Mouse (Mus musculus) bone marrow macrophage, adult 2 months (primary cell): ENCODE results near the gene Ncapd3. TPM values are rescaled to one million over a fixed set of nuclear protein-coding genes. Genes with fewer than 3 reads are reported as not detected.

ENCODE experiments used
- H3K27ac ChIP-seq: 2 replicates; pipeline ENCODE4 v1.5.1; 2012; ENCODE audit warnings: low read depth, low read length; ENCODE audit not compliant: insufficient read depth
- H3K4me1 ChIP-seq: 2 replicates; pipeline ENCODE4 v1.6.1; 2012; ENCODE audit warnings: low read length; ENCODE audit not compliant: control insufficient read depth, insufficient read depth
- H3K4me3 ChIP-seq: 2 replicates; pipeline ENCODE4 v1.5.1; 2012; ENCODE audit warnings: mild to moderate bottlenecking, low read length, moderate library complexity; ENCODE audit not compliant: insufficient read depth
- CTCF ChIP-seq: IDR thresholded peaks from 2 replicates; pipeline ENCODE4 v1.5.1; 2012; ENCODE audit warnings: low read depth, mild to moderate bottlenecking, low read length, moderate library complexity
- POLR2A ChIP-seq: IDR thresholded peaks from 2 replicates; pipeline ENCODE4 v1.6.1; 2012; ENCODE audit warnings: mild to moderate bottlenecking, low read depth, low read length, borderline replicate concordance
- polyA plus RNA-seq: library from polyadenylated mRNA; stranded (reverse); fragments of >200 nt; gene quantifications from 2 replicates; pipeline ENCODE4 v1.2.4, GENCODE M21; 2012; ENCODE audit not compliant: missing spikeins, insufficient read depth, insufficient read length

Gene Ncapd3
- polyA plus RNA-seq: 26.1 and 28.0 TPM in 2 replicates

- Histone ChIP-seq H3K27ac (peak within 1 kb of the TSS; percentile 71), H3K4me1 (peaks cover 22% of the 10 kb centered on the region), H3K4me3 (peak within 1 kb of the TSS; percentile 78)
- TF ChIP-seq CTCF (no peak), POLR2A (peak; percentile 87; the same call in 1 of the 2 replicates)
Measured at GRCm38 (mm10) chr9:27029828-27030762, at the start of gene Ncapd3, which contains the start of gene Vps26b. Ncapd3 (plus strand) TSS chr9:27030175. Vps26b (minus strand) TSS chr9:27030065.

GRCm38 (mm10) chr9:26985090-26985613 is 44.8 kb upstream of the Ncapd3 start:
- Histone ChIP-seq H3K4me1 (peaks cover 10% of the 10 kb centered on the region), H3K27ac (peak overlapping the region; percentile 37), H3K4me3 (no peak overlapping the region)
- no peak for TF ChIP-seq POLR2A
- no peak for TF ChIP-seq CTCF

GRCm38 (mm10) chr9:26985668-26986277 is 44.2 kb upstream of the Ncapd3 start:
- peaks cover 10% of the 10 kb centered on the region for H3K4me1 ChIP-seq
- H3K27ac ChIP-seq: no peak overlapping the region; the same call in 1 of the 2 replicates
- no peak overlapping the region for H3K4me3 ChIP-seq
- TF ChIP-seq CTCF: no peak
- TF ChIP-seq POLR2A: no peak

- no peak overlapping the region for H3K4me3 ChIP-seq
- TF ChIP-seq CTCF: no peak
- TF ChIP-seq POLR2A: no peak
- H3K27ac ChIP-seq: no peak overlapping the region
- peaks cover 10% of the 10 kb centered on the region for H3K4me1 ChIP-seq
Measured at GRCm38 (mm10) chr9:26990181-26990580, 39.8 kb upstream of the Ncapd3 start.

GRCm38 (mm10) chr9:26993118-26993517 is 36.9 kb upstream of the Ncapd3 start:
- H3K27ac ChIP-seq: no peak overlapping the region
- H3K4me1 ChIP-seq: peaks cover 18% of the 10 kb centered on the region
- no peak overlapping the region for H3K4me3 ChIP-seq
- TF ChIP-seq POLR2A: no peak
- no peak for TF ChIP-seq CTCF

- peaks cover 20% of the 10 kb centered on the region for H3K4me1 ChIP-seq
Measured at GRCm38 (mm10) chr9:26993900-26994299, 36.1 kb upstream of the Ncapd3 start.

GRCm38 (mm10) chr9:26997062-26997461 is 32.9 kb upstream of the Ncapd3 start:
- H3K4me1 ChIP-seq: peaks cover 27% of the 10 kb centered on the region
- no peak overlapping the region for H3K4me3 ChIP-seq
- H3K27ac ChIP-seq: peak overlapping the region; percentile 2; the same call in 1 of the 2 replicates
- TF ChIP-seq POLR2A: no peak
- no peak for TF ChIP-seq CTCF

More at GRCm38 (mm10) chr9:26993900-26994299, 36.1 kb upstream of the Ncapd3 start:
- Histone ChIP-seq H3K4me3 (no peak overlapping the region), H3K27ac (no peak overlapping the region)
- TF ChIP-seq POLR2A (no peak), CTCF (no peak)

GRCm38 (mm10) chr9:26997501-26997900 is 32.5 kb upstream of the Ncapd3 start:
- H3K4me1 ChIP-seq: peaks cover 27% of the 10 kb centered on the region
- no peak overlapping the region for H3K4me3 ChIP-seq
- no peak for TF ChIP-seq POLR2A
- TF ChIP-seq CTCF: no peak
- H3K27ac ChIP-seq: peak overlapping the region; percentile 2; the same call in 1 of the 2 replicates

GRCm38 (mm10) chr9:26998669-26999460 is 31.1 kb upstream of the Ncapd3 start:
- TF ChIP-seq CTCF (no peak), POLR2A (0 out of 2 replicates have a peak, but pooled peaks have one; percentile 50)
- H3K27ac ChIP-seq: peak overlapping the region; percentile 14
- peaks cover 27% of the 10 kb centered on the region for H3K4me1 ChIP-seq

More at GRCm38 (mm10) chr9:26998669-26999460, 31.1 kb upstream of the Ncapd3 start:
- peak overlapping the region; percentile 79 for H3K4me3 ChIP-seq
